Mouse (Mus musculus) layer of hippocampus, postnatal 14 days (tissue): Measurements from ENCODE around the gene Fance. TPM values are rescaled to one million over a fixed set of nuclear protein-coding genes. Genes with fewer than 3 reads are reported as not detected.
"Not testable (repeated sequence)": the region's sequence is repeated elsewhere in the genome, so short reads cannot be mapped to it uniquely, and the experiment has no call there.

ENCODE experiments used
- DNase-seq, 2 experiments: peaks; one replicate each; pipeline ENCODE4 v3.0.0; 2021 to 2022; ENCODE audit warnings: low spot score in 2 of 2, mixed read lengths in 1 of 2
- total RNA-seq, 2 experiments: library from RNA; stranded (reverse); gene quantifications; 2 replicates each; pipeline ENCODE4 v1.2.3; 2021

The Fance gene
- total RNA-seq, 2 experiments from 2014 or later = 23.0 to 28.2 TPM

- DNase-seq = no peak
Observed at GRCm38 (mm10) chr17:28347327-28347726, 34.0 kb downstream of the Fance start.

DNA sequence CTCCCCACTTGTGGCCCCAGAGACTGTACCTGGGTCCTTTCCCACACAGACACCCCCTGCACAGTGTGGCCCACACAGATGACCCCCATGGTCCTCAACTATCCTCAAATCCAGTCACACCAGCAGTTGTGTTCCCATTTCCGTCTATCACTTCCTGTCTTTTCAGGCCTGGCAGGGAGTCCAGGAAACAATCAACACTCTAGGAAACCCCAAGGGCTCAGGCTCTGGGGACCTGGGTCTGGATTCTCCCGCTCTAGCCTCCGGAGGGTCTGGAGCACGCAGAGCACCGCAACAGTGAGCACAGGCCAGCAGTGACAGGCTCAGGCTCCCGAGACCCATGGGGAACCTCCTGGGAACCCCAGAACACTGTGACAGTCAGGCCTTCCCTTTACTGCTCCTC is 34.9 kb downstream of the Fance start:
- DNase-seq = no peak

DNA sequence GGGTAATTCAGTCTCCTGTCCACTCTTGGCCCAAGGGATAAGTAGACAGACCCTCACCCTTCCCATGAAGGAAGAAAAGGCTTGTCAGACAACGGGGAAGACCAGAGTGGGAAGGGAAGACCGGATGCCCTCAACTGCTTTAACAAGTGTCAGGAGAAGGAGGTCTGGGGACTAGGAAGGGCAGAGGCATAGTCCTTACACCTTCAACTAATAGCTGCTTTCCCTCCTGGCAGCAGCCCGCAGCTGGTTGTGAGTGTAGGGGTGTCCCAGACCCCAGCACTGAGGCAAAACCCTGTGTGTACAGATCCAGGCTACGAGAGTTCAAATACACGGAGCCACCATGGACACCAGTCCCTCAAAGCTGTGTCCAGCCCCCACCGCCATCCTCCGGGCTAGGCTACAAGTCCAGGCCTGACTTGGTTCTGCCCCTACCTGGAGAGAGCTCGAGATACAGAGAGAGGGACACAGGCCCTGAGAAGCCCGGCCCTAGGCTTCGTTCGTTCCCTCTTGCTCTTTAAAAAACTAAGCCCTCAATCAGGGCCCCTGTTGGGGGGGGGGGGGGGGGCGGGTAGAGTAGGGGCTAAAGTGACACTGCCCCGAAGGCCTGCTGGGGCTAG is 36.1 kb downstream of the Fance start:
- no peak for DNase-seq

- no peak for DNase-seq
Observed at GRCm38 (mm10) chr17:28349901-28350465, 36.7 kb downstream of the Fance start.

DNA sequence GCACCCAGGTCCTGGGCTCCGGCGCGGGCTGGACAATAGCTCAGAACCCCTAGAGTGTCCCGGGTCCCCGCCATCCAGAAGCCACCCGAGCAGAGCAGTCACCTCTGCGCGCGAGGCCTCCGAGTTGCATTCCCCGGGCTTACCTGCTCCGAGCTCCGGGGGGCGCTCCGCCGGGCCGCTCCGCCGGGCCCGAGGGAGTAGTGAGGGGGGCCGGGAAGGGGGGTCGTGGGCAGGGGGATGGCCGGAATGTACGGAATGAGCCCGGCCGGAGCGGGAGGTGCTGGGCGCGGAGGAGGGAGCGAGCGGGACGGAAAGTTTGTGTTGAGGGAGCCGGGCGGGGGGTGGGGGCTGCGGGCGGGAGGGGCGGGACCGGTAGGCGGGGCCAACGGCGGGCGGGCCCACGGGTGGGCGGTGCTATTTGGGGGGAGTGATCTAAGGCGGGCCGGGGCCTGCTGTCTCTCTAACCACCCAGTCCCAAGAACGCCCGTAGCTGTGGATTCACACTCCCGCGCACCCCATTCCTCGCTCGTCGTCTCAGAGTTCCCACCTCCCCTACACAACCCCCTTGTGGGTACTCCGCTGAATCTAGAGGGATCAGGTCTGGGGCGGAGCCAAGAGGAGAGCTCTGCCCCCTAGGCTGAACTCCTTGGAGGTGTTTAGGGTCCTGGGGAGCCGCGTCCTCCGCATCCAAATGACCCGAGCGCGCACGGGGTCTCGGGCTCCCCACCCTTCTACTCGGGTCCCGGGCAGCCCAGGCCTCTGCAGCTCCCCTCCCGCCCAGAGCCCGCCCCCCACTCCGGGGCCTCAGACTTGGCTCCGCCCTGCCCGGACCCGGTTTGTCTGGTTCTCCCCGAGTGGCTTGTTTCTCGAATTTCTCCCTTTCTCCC is 37.4 kb downstream of the Fance start, which contains the start of gene Tead3:
Tead3 (minus strand) TSS at position 352 of the 887 bp plus-strand sequence.
- DNase-seq = peak; percentile 47 to 58

DNA sequence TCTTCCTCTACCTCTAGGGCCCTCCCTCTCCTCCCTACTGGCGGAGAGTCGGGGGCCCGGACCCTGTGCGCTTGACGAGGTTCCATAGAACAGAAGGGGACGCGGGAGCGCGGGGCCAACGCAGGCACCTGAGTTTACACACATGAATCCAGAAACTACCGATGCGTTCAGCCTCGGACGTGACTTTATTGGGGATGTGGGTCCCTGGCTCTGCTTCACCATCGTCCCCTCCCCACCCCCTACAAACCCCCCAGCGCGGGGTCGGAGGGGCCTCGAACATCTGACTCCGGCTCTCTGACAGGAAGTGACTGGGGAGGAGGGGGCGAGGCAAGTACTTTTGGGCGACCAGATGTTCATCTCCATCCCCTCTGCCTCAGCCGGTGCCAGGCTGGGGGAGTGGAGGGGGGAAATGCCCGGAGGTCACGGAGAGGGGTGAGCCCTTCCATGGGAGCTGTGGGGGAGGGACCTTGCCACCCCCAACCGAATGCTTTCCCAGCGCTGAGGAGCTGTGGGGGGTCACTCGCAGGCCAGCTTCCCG is 38.1 kb downstream of the Fance start:
- DNase-seq = no peak

DNA sequence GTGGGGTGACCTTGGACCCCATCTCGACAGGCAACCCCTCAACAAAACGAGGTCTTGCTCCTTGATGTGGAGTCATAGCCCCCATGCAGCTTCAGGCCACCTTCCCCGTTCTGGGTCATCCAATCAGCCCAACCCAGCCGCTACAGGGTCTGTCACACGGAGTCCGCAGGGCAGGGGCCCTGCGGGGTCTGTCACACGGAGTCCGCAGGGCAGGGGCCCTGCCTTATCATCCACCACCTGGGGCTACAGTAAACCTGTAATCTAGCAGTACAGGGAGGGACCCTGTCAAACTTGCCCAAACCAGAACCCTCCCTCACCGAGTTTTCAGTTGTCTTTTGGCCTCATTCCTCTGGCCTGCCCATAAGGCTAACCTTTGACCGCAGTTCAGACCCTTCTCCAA is 38.7 kb downstream of the Fance start:
- no peak for DNase-seq

- no peak for DNase-seq
Observed at GRCm38 (mm10) chr17:28355871-28356270, 42.6 kb downstream of the Fance start.

DNA sequence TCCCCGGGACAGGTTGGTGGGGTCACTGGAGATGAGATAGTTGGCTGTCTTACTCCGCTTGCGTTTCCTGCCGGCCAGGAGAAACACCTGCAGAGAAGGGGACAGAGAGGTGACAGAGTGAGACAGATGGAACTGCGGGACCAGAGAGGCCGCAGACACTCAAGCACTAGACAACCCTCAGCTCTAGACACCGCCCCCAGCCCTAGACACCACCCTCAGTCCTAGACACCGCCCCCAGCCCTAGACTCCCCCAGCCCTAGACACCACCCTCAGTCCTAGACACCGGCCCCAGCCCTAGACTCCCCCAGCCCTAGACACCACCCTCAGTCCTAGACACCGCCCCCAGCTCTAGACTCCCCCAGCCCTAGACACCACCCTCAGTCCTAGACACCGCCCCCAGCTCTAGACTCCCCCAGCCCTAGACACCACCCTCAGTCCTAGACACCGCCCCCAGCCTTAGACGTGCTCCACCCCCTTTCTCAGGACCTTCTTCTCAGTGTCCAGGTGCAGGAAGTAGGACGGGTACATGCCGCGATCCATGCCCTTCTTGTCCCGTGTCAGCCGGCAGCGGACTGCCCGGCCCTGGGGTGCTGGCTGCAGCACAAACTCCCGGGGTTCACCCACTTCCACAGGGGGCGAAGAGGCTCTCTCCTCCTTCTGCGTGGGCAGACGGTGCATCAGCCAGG is 45.4 kb downstream of the Fance start:
- not testable (repeated sequence) for DNase-seq

DNA sequence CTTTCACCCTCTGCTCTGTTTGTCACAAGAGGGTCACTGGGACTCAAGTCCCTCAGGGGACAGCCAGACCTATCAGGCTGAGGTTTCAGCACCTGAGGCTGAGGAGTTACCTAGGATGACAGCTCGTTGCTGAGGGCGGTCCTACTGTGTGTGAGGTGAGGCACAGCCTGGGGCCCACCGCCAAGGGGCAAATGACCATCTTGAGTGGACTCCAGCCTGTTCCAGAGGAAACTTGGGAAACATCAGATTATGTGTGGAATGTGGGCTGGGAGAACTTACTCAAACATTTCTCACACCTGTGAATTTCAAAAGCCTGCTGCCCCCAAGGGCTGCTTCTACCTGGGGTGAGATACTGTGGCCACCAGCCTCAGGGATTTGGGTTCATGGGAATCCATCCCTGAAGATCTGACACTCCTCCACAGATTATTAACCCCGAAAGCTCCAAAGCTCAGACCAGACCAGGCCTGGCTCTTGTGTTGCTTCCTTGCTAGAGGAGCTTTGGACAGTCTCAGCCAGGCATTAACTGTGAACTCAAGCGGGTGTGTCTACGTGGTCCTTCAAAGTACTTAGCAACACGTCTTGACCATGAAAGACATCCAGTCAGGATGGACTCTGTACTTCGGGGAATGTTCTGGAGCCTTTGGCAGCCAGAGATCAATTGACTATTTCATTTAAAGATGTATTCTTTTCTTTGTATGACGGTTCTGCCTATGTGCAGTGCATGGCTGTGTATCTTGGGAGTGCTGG is 47.4 kb downstream of the Fance start:
- DNase-seq = no peak

DNA sequence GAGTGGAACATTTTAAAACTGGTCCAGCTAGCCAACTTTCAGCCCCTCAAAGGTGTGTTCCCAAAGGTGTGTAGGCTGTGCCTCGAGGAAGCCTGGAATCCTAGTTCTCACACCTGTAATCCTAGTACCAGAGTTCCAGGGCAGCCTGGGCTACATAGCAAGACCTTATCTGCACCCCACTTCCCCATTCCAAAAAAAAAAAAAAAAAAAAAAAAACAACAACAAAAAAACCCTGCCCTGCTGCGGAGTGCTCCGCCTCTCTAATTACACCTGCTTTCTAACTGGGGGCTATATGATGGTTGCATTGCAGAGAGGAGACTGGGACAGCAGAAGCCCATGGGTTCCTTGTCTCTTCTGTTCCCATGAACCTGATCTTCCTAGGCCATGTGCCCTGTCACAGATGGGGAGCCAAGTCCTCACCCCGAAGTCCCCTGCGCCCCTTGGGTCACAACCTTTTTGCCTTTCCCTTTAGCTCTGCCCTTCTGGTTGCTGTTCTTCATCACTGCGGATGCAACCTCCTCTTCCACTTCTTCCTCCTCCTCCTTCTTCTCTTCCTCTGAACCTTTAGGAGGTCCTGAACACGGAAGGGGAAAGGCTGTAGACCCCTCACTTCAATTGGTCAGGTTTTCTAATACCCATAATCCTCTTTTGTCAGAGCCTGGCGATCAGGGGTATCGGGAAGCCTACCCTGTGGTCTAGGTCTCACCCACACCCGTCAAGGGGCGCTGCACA is 48.8 kb downstream of the Fance start:
- DNase-seq = no peak

DNA sequence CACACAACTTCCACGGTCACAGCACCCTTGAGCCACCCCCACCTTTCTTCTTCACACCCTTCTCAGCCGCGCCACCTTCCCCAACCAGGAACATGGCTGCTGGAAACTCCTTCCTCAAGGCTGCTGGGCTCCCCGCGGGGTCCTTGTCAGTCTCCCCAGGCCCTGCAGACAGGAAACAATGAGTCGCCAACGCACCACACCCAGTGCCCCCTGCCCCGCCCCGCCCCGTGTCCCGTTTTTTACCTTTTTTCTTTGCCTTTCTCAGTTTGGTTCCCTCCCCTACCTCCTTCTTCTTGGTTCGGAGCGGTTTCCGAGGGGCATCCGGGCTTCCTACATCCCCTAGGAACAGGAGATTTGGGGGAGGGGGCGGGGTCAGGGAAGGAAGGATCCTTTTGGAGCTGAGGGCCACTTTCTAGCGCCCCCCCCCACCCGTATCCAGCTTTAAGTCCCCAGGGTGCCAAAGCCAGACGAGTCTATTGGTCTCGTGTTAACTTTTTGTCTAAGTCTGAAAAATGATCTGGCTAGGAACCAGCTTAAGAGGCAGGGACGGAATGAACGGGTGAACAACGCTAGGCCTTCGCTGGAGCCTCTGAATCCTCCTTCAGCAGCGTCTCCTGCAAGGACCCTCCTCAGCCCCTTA is 49.5 kb downstream of the Fance start:
- no peak for DNase-seq

GRCm38 (mm10) chr17:28363507-28363906 is 50.2 kb downstream of the Fance start:
- DNase-seq = no peak

GRCm38 (mm10) chr17:28365122-28365521 is 51.8 kb downstream of the Fance start, which contains the start of gene Tulp1:
Tulp1 (minus strand) TSS chr17:28365222.
- DNase-seq = no peak

- DNase-seq = peak; percentile 52 to 59
Observed at GRCm38 (mm10) chr17:28368449-28368848, 55.1 kb downstream of the Fance start.

DNA sequence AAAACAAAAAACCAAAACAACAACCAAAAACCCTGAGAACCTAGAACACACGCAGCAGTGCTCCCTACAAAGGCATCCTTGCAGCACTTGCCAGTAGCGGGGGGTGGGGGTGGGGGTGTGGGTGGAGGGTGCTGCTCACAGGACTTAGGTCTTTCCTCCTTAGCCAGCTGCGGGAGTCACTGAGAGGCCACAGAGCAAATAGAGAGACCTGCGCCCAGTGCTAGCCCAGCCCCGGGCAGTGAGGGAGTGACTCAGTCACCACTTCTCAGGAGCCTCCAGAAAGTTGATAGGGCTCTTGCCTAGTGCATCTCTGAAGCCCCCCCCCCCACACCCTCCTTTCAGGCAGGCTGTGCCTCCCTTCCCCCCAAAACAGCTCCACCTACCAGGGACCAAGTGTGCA is 55.7 kb downstream of the Fance start:
- no peak for DNase-seq

- DNase-seq = no peak
Observed at GRCm38 (mm10) chr17:28371286-28371685, 58.0 kb downstream of the Fance start.

DNA sequence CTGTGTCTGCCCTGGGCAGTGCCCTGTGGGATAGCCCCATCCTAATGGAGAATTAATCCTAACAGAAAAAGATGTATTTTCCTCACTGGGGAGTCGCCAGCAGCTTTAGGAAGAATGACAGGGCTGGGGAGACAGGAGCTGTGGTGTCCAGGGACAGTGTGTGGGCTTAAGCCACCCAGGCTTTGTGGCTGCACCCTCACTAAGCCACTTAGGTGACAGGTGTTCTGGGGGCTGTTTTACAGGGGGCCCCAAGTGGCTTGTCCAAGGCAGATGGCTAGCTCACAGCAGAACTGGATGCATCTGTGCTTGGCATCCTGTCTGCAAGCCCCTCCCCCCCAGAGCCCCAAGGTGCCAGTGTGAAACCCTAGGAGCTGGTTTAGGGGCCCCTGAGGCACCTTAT is 58.6 kb downstream of the Fance start:
- DNase-seq = no peak

DNA sequence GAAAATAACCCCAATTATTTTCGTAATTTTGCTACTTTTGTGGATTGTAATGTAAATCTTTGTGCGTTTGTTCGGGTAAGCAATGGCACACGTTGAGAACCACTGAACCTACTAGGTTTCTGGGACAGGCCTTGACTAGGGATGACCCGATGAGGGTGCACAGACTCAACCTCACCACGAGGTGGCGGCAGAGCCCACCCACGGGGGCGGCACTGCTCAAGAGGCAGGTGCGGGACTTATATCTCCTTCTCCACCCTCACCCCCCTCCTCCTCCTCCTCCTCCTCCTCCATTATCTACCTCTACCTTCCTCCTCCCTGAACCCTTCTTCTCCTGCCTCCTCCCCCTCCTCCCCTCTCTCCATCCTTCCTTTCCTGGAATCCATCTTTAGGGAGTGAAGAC is 60.5 kb downstream of the Fance start:
- peak in 1 of 2 experiments; percentile 32 for DNase-seq
